Mouse (Mus musculus): ENCODE data around the gene Tlx2. TPM values are rescaled to one million over a fixed set of nuclear protein-coding genes. Genes with fewer than 3 reads are reported as not detected.

Tlx2 gene
- not detected for polyA plus RNA-seq (2017; shearing (Covaris generic))

GRCm38 (mm10) chr6:83070247-83070310 lies at the start of gene Tlx2:
Tlx2 (minus strand) TSS chr6:83070293.
- no peak for ATAC-seq

DNA sequence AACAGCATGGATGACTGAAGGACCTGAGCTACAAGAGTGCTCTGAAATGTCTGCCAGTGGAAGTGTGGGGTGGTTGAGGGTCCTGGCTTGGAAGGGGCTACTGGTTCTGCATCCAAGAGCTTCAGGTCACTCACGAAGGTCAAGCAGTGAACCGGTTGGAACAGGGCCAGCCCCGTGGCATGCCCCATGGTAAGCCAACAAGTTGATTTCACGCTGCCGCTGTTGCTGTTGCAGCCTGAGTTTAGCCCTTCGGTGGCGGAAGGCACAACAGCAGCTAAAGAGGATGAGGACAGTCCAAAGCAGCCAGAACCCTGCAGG lies 49.6 kb upstream of the Tlx2 start:
- ATAC-seq = no peak

DNA sequence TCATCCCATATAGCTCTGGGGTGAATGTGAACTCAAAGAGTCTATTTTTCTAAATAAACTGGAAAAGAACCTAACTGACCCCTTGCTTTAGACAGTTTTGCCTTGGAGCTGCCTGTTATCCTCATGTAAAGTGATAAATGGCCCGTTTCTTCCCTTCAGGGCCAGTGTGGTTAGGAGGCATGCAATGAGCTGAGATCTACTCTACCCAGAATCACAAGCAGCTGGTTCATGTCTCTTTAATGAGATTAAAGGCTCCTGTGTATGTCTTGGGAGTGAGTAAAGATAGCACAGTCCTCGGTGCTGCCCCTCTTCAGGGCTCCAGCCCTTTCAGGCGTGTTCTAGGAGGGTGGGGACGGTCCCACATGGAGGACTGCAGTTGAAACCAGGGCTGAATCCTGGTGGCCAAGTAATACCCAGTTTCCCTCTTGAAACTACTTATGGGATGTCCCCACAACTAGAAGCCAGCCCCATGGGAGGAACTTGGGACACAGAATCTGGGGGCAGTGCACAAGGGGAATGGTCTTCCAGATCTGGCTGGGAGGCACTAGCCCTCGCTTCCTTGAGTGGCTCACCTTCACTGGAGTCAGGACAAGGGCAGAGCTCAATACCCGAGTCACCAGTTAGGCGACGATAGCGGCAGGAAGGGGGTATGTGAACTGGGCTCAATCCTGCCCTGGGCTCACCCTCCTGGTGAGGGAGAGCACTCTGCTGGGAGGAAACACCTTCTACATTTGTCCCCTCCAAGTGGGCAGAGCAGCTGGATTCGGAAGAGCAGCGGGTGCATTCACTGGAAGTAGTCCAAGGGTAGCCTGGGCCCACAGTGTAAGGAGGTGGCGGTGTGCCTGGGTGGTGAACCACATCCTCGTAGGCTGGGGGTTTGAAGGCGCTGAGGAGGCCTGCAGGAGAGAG lies 49.0 kb upstream of the Tlx2 start:
- no peak for ATAC-seq

- no peak for ATAC-seq
These were observed 48.3 kb upstream of the Tlx2 start for GRCm38 (mm10) chr6:83118369-83118768.

DNA sequence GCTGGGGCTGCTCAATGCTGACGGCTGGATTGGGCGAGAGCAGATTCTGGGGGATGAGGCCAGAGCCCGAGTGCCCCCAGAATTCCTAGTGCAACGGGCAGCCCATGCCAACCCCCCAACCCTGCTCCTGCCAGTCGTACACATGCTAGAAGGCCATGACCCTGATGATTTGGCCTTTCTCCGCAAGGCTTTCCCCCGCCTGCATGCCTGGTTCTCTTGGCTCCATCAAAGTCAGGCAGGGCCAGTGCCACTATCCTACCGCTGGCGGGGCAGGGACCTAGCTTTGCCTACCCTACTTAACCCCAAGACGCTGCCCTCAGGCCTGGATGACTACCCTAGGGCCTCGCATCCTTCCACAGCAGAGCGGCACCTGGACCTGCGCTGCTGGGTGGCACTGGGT lies 47.5 kb upstream of the Tlx2 start:
- no peak for ATAC-seq

GRCm38 (mm10) chr6:83117165-83117438 lies 47.0 kb upstream of the Tlx2 start:
- ATAC-seq = no peak

DNA sequence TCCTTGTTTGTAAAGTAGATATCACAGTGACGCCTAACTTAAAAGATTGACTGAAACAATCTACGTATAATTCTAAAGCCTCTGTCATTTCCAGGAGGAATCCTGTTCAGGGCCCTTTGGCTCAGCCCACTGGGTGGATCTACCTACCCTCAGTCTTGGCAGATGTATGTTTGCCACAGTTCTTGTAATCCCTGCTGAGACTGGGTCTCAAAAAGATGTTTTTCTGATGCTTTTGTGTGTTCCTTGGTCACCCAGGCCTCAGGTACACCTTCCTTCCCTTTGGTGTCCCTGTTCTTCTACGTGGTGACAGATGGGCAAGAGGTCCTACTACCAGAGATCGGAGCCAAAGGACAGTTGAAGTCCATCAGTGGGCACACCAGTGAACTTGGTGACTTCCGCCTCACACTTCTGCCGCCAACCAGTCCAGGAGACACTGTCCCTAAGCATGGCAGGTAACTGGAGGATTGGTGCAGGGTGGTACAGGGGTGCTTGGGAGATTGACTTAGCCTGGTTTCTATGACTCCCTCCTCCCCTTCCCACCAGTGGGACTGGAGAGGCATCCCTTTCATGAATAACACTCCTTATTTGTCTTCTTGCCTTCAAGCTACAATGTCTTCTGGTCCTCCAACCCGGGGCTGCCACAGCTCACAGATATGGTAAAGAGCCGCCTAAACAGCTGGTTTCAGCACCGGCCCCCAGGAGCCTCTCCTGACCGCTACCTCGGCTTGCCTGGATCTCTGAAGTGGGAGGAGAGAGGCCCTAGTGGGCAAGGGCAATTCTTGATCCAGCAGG lies 46.5 kb upstream of the Tlx2 start:
- no peak for ATAC-seq

DNA sequence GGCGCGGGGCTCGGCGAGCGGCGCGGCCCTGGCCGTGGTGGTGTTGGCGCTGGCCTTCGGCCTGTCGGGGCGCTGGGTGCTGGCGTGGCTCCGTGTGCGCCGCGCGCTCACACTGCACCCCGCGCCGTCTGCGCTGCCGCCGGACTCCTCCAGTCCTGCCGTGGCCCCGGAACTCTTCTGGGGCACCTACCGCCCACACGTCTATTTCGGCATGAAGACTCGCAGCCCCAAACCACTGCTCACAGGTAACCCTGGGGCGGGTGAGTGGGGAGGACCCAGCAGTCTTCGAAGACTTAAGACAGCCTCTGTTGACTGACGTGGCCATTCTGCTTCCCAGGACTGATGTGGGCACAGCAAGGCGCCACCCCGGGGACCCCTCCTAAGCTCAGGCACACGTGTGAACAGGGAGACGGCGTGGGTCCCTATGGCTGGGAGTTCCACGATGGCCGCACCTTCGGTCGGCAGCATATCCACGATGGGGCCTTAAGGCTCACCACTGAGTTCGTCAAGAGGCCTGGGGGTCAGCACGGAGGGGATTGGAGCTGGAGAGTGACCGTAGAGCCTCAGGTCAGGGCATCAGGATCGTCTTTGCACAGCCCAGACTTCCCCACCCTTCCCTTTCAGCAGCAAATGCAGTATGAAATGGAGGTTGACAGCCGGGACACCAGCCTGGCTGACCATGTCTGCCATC lies 45.7 kb upstream of the Tlx2 start:
- peak; percentile 50 for ATAC-seq

DNA sequence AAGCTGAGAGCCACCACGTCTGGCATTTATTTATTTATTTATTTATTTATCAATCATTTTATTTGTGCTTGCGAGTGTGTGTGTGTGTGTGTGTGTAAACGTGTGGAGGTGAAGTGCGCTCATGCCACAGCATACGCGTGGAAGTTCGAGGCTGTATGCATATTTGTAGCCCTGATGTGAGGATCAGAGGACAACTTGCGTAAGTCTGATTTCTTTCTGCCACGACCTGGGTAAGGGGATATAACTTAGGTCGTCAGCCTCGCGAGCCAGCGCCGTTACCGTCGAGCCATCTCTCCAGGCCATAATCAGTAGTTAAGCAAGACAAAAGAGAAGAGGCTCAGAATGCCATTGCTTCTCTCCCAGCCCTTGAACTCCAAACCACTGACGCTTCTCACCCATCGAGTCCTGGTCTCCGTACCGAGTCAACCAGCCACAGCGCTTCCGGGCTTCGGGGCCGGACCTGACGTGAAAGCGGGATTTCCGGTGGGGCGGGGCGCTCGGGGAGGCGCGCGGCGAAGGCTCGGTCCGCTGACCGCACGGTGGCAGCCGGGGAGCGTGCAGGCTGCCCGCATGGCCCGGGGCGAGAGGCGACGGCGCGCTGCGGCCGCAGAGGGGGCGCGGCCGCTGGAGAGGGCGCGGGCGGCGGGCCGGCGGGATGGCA lies 45.0 kb upstream of the Tlx2 start, which contains the start of gene Mogs:
Gene Mogs, plus strand, starts transcription at position 486 of the 661 bp plus-strand sequence.
- ATAC-seq = peak; percentile 89

GRCm38 (mm10) chr6:83111510-83112136 lies 41.5 kb upstream of the Tlx2 start:
- ATAC-seq = no peak

DNA sequence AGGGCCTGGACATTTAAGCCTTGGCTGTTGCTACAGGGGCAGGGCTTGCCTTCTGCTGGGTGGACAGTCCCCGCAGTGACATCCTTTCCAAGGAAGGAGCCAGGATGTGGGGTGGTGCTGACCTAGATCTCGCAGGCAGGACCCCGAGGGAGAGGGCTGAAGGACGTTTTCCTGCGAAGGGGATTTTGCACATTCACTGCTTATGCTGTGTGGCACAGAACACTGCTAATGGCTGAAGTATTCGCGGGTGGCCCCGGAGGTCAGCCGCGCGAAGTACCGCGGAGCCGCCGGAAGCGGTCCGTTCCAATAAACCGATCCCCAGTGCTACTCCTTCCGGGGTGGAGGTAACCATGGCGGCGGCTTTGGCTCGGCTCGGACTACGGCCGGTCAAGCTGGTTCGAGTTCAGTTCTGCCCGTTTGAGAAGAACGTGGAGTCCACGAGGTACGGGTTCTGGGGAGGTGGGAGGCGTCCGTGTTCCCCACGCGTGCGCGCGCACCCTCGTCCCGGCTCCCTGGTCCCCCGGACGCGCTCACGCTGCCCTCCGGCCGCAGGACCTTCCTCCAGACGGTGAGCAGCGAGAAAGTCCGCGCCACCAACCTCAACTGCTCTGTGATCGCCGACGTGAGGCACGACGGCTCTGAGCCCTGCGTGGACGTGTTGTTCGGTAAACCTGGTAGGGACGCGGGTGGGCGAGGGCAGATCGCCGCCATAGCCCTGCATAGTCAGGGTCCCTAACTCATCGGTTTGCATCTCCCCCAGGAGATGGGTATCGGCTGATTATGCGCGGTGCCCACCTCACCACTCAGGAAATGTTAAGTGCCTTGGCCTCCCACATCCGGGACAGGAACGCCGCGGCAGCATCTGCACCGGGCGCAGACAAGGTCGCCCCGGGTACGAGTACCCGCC lies 38.9 kb upstream of the Tlx2 start, which contains the start of gene Mrpl53:
Gene Mrpl53, plus strand, starts transcription at position 279 of the 907 bp plus-strand sequence.
- peak; percentile 77 for ATAC-seq

DNA sequence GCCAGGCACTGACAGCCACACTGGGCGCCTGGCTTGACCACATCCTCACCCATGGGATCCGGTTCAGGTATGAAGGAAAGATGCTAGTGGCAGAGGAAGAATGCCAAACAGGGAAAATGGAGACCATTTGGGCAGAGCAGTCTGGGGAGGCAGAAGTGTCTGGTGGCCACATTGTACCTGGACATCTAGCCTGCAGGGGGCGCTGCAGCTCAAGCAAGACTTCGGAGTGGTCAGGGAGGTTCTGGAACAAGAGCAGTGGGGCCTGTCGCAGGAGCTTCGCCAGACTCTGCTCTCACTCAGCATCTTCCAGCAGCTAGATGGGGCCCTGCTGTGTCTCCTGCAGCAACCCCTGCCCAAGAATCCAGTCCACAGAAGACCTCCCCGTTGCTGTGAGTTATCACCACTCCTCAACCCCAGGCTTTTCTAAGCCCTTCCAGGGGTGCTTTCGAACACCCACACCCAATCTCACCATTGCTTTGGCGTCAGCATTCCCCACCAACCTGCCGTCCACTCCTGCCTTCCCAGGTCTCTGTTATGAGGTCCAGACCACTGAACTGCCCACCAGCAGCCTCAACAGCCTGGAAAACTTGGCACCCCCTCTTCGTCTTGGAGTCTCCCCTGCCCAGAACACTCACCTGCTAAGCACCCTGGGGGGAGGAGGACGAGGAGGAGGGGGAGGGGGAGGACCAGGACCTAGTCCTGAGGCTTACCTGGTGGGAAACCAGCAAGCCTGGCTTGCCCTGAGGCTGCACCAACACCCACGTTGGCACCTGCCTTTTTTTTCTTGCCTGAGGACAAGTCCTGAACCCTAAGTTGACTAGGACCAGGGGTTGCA lies 37.7 kb upstream of the Tlx2 start:
- ATAC-seq = no peak

DNA sequence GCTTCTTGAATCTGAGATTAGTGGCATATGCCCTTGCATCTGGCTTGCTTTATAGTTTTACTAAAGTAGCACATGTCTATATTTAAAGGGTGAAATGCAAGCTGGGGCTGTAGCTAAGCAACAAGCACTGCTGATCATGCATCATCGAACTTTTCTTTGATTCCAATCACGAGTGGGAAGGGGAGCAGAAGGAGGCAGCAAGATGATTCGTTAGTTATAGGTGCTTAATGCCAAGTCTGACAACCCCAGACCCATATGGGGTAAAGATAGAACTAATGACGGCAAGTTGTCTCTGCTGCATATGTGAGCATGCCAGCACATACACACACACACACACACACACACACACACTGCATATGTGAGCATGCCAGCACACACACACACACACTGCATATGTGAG lies 34.1 kb upstream of the Tlx2 start:
- ATAC-seq = no peak

DNA sequence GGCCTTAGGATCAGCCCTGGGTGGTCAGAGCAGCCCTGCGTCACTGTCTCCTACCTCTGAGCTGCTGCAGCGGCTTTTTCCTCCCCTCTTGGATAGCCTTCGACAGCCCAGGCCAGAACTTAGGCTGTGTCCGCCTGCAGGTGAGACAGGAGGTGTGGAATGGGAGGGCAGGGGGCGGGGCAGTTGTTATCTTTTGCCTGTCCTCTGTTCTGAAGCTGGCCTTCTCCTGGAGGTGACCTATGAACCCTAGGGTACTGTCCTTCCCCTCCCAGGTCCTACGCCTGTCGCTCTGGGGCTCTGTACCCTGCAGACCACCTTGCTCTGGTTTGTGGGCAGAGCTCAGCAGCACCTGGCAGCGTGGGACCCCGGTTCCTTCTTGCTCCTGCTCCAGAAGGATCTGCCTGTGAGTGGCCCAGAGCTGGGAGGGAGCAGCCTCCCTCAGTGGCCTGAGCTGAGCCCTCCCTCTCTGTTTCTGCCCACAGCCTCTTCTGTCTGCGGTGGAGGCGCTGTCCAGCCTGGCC lies 33.1 kb upstream of the Tlx2 start:
- ATAC-seq = no peak

- ATAC-seq = peak; percentile 77
These were observed 31.8 kb upstream of the Tlx2 start for GRCm38 (mm10) chr6:83101688-83102556.

- ATAC-seq = peak; percentile 86
These were observed 31.2 kb upstream of the Tlx2 start, which contains the start of the genes Ccdc142 and Gm42688 for GRCm38 (mm10) chr6:83101316-83101687. Ccdc142 (plus strand) TSS chr6:83101601. Gm42688 (plus strand) TSS chr6:83101617.

DNA sequence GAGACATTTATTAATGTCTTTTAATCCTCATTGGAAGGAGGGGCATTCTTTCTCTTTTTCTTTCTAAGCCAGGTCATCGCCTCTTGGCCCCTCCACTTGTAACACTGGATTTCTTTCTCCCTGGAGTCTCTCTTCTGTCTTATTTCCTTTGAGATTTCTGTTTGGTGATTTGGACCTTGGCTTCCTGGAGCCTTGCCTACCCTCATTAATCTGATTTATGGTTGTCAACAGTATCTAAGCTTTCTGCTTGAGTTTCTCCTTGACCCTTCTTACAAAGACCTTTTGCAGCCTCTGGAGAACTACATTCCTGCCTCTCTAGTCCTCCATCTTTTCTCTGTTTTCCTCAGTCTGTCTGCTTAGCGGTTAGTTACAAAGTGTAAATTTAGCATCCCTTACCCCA lies 28.3 kb upstream of the Tlx2 start:
- ATAC-seq = no peak

DNA sequence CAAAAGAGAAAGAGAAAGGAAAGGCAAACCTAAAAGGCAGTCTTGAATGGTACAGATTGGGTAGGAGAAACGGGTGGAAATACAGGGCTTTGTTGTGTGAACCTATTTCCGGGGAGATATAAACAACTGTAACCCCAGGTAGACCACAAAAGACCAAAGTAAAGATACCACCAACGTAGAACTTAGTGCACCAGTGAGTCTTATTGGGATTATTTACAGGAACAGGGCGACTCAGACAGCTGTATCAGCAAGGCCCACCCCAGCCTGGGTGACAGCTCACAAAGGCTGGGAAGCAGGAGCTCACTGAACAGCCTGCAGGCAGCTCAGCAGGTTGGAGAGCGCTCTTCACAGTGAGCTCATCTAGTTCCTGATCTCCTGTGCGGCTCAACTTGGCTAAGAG lies 25.9 kb upstream of the Tlx2 start:
- peak; percentile 96 for ATAC-seq

GRCm38 (mm10) chr6:83092416-83093127 lies 22.5 kb upstream of the Tlx2 start:
- no peak for ATAC-seq
